Mouse (Mus musculus): ENCODE results near the gene Ahcyl1. TPM values are rescaled to one million over a fixed set of nuclear protein-coding genes. Genes with fewer than 3 reads are reported as not detected.
A peak's percentile ranks its signal among the peaks of the same experiment; 100 is the strongest.

Gene Ahcyl1
- polyA plus RNA-seq, 1 experiment, result 61.2 TPM

- TF ChIP-seq CTCF (IDR thresholded peaks at IDR 0.05; ENCODE audit: borderline replicate concordance, control insufficient read depth, extremely low read depth, insufficient read depth, low read length, poor library complexity) (no peak), POLR2A (IDR thresholded peaks at IDR 0.05; ENCODE audit: control insufficient read depth, extremely low read depth, insufficient read depth, low read length, poor library complexity) (no peak)
- no peaks in the 10 kb centered on the region for H3K36me3 ChIP-seq (ENCODE audit: control insufficient read depth, insufficient read depth, low read length)
- peaks cover 7% of the 10 kb centered on the region for H3K4me1 ChIP-seq (replicated peaks; ENCODE audit: control insufficient read depth, insufficient read depth, low read length)
- DNase-seq, result no peak
- no peaks in the 10 kb centered on the region for H3K27me3 ChIP-seq (ENCODE audit: control insufficient read depth, insufficient read depth, low read length)
- WGBS, result 96% methylated on average over 4 of the region's 4 CpGs
- H3K27ac ChIP-seq (ENCODE audit: control insufficient read depth, insufficient read depth, low read length), result no peak overlapping the region
- H3K4me3 ChIP-seq (ENCODE audit: control insufficient read depth, insufficient read depth, low read length), result no peak overlapping the region
Observed at GRCm38 (mm10) chr3:107632786-107633185, 63.6 kb downstream of the Ahcyl1 start.

- Histone ChIP-seq H3K4me1 (replicated peaks; ENCODE audit: control insufficient read depth, insufficient read depth, low read length) (peaks cover 7% of the 10 kb centered on the region), H3K4me3 (ENCODE audit: control insufficient read depth, insufficient read depth, low read length) (peak within 1 kb of the TSS; percentile 91), H3K27me3 (ENCODE audit: control insufficient read depth, insufficient read depth, low read length) (no peaks in the 10 kb centered on the region), H3K27ac (ENCODE audit: control insufficient read depth, insufficient read depth, low read length) (peak within 1 kb of the TSS; percentile 47; the same call in 1 of the 2 replicates), H3K36me3 (ENCODE audit: control insufficient read depth, insufficient read depth, low read length) (peaks cover 8% of the 10 kb centered on the region)
- DNase-seq, result peak; percentile 92
- WGBS, result under 1% methylated on average over 35 of the region's 35 CpGs
- TF ChIP-seq POLR2A (IDR thresholded peaks at IDR 0.05; ENCODE audit: control insufficient read depth, extremely low read depth, insufficient read depth, low read length, poor library complexity) (peak; percentile 56; the same call in 1 of the 2 replicates), CTCF (IDR thresholded peaks at IDR 0.05; ENCODE audit: borderline replicate concordance, control insufficient read depth, extremely low read depth, insufficient read depth, low read length, poor library complexity) (no peak; the same call in 1 of the 2 replicates)
Observed at GRCm38 (mm10) chr3:107631523-107631958, 64.8 kb downstream of the Ahcyl1 start, which contains the start of gene Strip1. TSS of gene Strip1 (minus strand) at chr3:107631694.

GRCm38 (mm10) chr3:107630682-107631522 lies 65.5 kb downstream of the Ahcyl1 start, which contains the start of gene Gm10961:
TSS of gene Gm10961 (plus strand) at chr3:107631322.
- Histone ChIP-seq H3K27ac (ENCODE audit: control insufficient read depth, insufficient read depth, low read length) (peak within 1 kb of the TSS; percentile 47; the same call in 1 of the 2 replicates), H3K4me1 (replicated peaks; ENCODE audit: control insufficient read depth, insufficient read depth, low read length) (peaks cover 7% of the 10 kb centered on the region), H3K4me3 (ENCODE audit: control insufficient read depth, insufficient read depth, low read length) (peak within 1 kb of the TSS; percentile 91), H3K36me3 (ENCODE audit: control insufficient read depth, insufficient read depth, low read length) (peaks cover 14% of the 10 kb centered on the region), H3K27me3 (ENCODE audit: control insufficient read depth, insufficient read depth, low read length) (no peaks in the 10 kb centered on the region)
- TF ChIP-seq CTCF (IDR thresholded peaks at IDR 0.05; ENCODE audit: borderline replicate concordance, control insufficient read depth, extremely low read depth, insufficient read depth, low read length, poor library complexity) (no peak; the same call in 1 of the 2 replicates), POLR2A (IDR thresholded peaks at IDR 0.05; ENCODE audit: control insufficient read depth, extremely low read depth, insufficient read depth, low read length, poor library complexity) (no peak)
- no peak for DNase-seq
- 5% methylated on average over 48 of the region's 48 CpGs for WGBS

- 99% methylated on average over 4 of the region's 4 CpGs for WGBS
Observed at GRCm38 (mm10) chr3:107629411-107629810, 66.9 kb downstream of the Ahcyl1 start.

GRCm38 (mm10) chr3:107628551-107628950 lies 67.8 kb downstream of the Ahcyl1 start:
- WGBS, result 96% methylated on average over 2 of the region's 2 CpGs
- TF ChIP-seq CTCF (IDR thresholded peaks at IDR 0.05; ENCODE audit: borderline replicate concordance, control insufficient read depth, extremely low read depth, insufficient read depth, low read length, poor library complexity) (no peak), POLR2A (IDR thresholded peaks at IDR 0.05; ENCODE audit: control insufficient read depth, extremely low read depth, insufficient read depth, low read length, poor library complexity) (no peak)
- peaks cover 37% of the 10 kb centered on the region for H3K36me3 ChIP-seq (ENCODE audit: control insufficient read depth, insufficient read depth, low read length)

More at GRCm38 (mm10) chr3:107629411-107629810, 66.9 kb downstream of the Ahcyl1 start:
- Histone ChIP-seq H3K27me3 (ENCODE audit: control insufficient read depth, insufficient read depth, low read length) (no peaks in the 10 kb centered on the region), H3K4me3 (ENCODE audit: control insufficient read depth, insufficient read depth, low read length) (no peak overlapping the region), H3K27ac (ENCODE audit: control insufficient read depth, insufficient read depth, low read length) (no peak overlapping the region), H3K36me3 (ENCODE audit: control insufficient read depth, insufficient read depth, low read length) (peaks cover 29% of the 10 kb centered on the region), H3K4me1 (replicated peaks; ENCODE audit: control insufficient read depth, insufficient read depth, low read length) (peaks cover 7% of the 10 kb centered on the region)
- no peak for DNase-seq
- TF ChIP-seq CTCF (IDR thresholded peaks at IDR 0.05; ENCODE audit: borderline replicate concordance, control insufficient read depth, extremely low read depth, insufficient read depth, low read length, poor library complexity), result no peak
- TF ChIP-seq POLR2A (IDR thresholded peaks at IDR 0.05; ENCODE audit: control insufficient read depth, extremely low read depth, insufficient read depth, low read length, poor library complexity), result no peak

GRCm38 (mm10) chr3:107627641-107628040 lies 68.7 kb downstream of the Ahcyl1 start:
- no peak for TF ChIP-seq POLR2A (IDR thresholded peaks at IDR 0.05; ENCODE audit: control insufficient read depth, extremely low read depth, insufficient read depth, low read length, poor library complexity)
- TF ChIP-seq CTCF (IDR thresholded peaks at IDR 0.05; ENCODE audit: borderline replicate concordance, control insufficient read depth, extremely low read depth, insufficient read depth, low read length, poor library complexity), result no peak
- H3K4me1 ChIP-seq (replicated peaks; ENCODE audit: control insufficient read depth, insufficient read depth, low read length), result peaks cover 7% of the 10 kb centered on the region
- peaks cover 44% of the 10 kb centered on the region for H3K36me3 ChIP-seq (ENCODE audit: control insufficient read depth, insufficient read depth, low read length)
- no peak for DNase-seq
- 96% methylated on average over 7 of the region's 7 CpGs for WGBS
- no peaks in the 10 kb centered on the region for H3K27me3 ChIP-seq (ENCODE audit: control insufficient read depth, insufficient read depth, low read length)
- H3K4me3 ChIP-seq (ENCODE audit: control insufficient read depth, insufficient read depth, low read length), result no peak overlapping the region
- no peak overlapping the region for H3K27ac ChIP-seq (ENCODE audit: control insufficient read depth, insufficient read depth, low read length)

More at GRCm38 (mm10) chr3:107628551-107628950, 67.8 kb downstream of the Ahcyl1 start:
- peaks cover 7% of the 10 kb centered on the region for H3K4me1 ChIP-seq (replicated peaks; ENCODE audit: control insufficient read depth, insufficient read depth, low read length)
- no peaks in the 10 kb centered on the region for H3K27me3 ChIP-seq (ENCODE audit: control insufficient read depth, insufficient read depth, low read length)
- H3K27ac ChIP-seq (ENCODE audit: control insufficient read depth, insufficient read depth, low read length), result no peak overlapping the region
- DNase-seq, result no peak
- H3K4me3 ChIP-seq (ENCODE audit: control insufficient read depth, insufficient read depth, low read length), result no peak overlapping the region
